Mouse (Mus musculus) CH12.LX (cell line): ENCODE data around the gene Ylpm1. TPM values are rescaled to one million over a fixed set of nuclear protein-coding genes. Genes with fewer than 3 reads are reported as not detected.
A peak's percentile ranks its signal among the peaks of the same experiment; 100 is the strongest.

ENCODE experiments used
- DNase-seq: peaks from one replicate; pipeline ENCODE4 v3.0.0-alpha.2; 2013; ENCODE audit errors: extremely low read depth
- H3K27ac ChIP-seq: 2 replicates; pipeline ENCODE4 v1.5.1; 2012; ENCODE audit warnings: low read depth, mild to moderate bottlenecking, control low read depth, moderate library complexity; ENCODE audit not compliant: insufficient read depth
- H3K27me3 ChIP-seq: replicated peaks from 2 replicates; pipeline ENCODE3; 2012; ENCODE audit warnings: inconsistent platforms
- H3K36me3 ChIP-seq, 2 experiments: replicated peaks in 1 of 2; 2 replicates each; pipeline versions ENCODE3 to v1.6.1; 2012; ENCODE audit warnings: inconsistent platforms in 1 of 2, low read length in 1 of 2, mild to moderate bottlenecking in 1 of 2, mixed read lengths in 1 of 2, moderate library complexity in 1 of 2; ENCODE audit not compliant: control insufficient read depth in 1 of 2, insufficient read depth in 1 of 2
- H3K4me1 ChIP-seq, 2 experiments: 2 replicates each; pipeline ENCODE4 v1.6.1; 2012; ENCODE audit warnings: inconsistent platforms in 1 of 2, moderate library complexity in 1 of 2; ENCODE audit not compliant: insufficient read depth in 2 of 2, control insufficient read depth in 1 of 2
- H3K4me2 ChIP-seq: 2 replicates; pipeline ENCODE4 v1.6.1; 2012; ENCODE audit warnings: low read depth, mild to moderate bottlenecking, control low read depth; ENCODE audit not compliant: poor library complexity, insufficient read depth, severe bottlenecking
- H3K4me3 ChIP-seq, 3 experiments: fragments of 150-350 bp in 1 of 3; sonication (generic) in 1 of 3; replicated peaks in 1 of 3; 2 replicates each; pipeline versions ENCODE3 to v1.5.1; 2011 to 2012; ENCODE audit warnings: low read depth in 2 of 3, low read length in 2 of 3, mild to moderate bottlenecking in 2 of 3, moderate library complexity in 2 of 3, control low read depth in 1 of 3, improper control_type of control experiment in 1 of 3, inconsistent platforms in 1 of 3, mixed read lengths in 1 of 3; ENCODE audit not compliant: poor library complexity in 1 of 3
- H3K79me2 ChIP-seq: replicated peaks from 2 replicates; pipeline ENCODE4 v1.6.1; 2012; ENCODE audit warnings: mild to moderate bottlenecking, moderate library complexity; ENCODE audit not compliant: control insufficient read depth, poor library complexity, insufficient read depth, severe bottlenecking; ENCODE audit errors: extremely low read depth
- H3K9ac ChIP-seq: 2 replicates; pipeline ENCODE4 v1.6.1; 2012; ENCODE audit warnings: low read depth, mild to moderate bottlenecking, control low read depth, moderate library complexity; ENCODE audit not compliant: insufficient read depth
- H3K9me3 ChIP-seq: replicated peaks from 2 replicates; pipeline ENCODE3; 2012; ENCODE audit warnings: low read length, inconsistent platforms, mixed read lengths
- BHLHE40 ChIP-seq: IDR thresholded peaks from 2 replicates; pipeline ENCODE4 v1.6.1; 2011; ENCODE audit warnings: mild to moderate bottlenecking, low read depth, low read length, improper control_type of control experiment
- CHD1 ChIP-seq: IDR thresholded peaks from 2 replicates; pipeline ENCODE4 v1.6.1; 2012; ENCODE audit warnings: low read depth, low read length, improper control_type of control experiment, inconsistent platforms
- E2F4 ChIP-seq: IDR thresholded peaks from 2 replicates; pipeline ENCODE4 v1.6.1; 2011; ENCODE audit warnings: low read depth, low read length, improper control_type of control experiment; ENCODE audit not compliant: insufficient replicate concordance
- ELF1 ChIP-seq: IDR thresholded peaks from 2 replicates; pipeline ENCODE4 v1.6.1; 2014; ENCODE audit warnings: low read depth, mild to moderate bottlenecking, inconsistent platforms, low read length, improper control_type of control experiment
- ETS1 ChIP-seq: conservative IDR thresholded peaks from 2 replicates; pipeline ENCODE4 v1.6.1; 2012; ENCODE audit warnings: low read depth, mild to moderate bottlenecking, inconsistent platforms, low read length, improper control_type of control experiment, moderate library complexity
- GABPA ChIP-seq: IDR thresholded peaks from 2 replicates; pipeline ENCODE4 v1.6.1; 2012; ENCODE audit warnings: low read depth, low read length, improper control_type of control experiment, inconsistent platforms; ENCODE audit not compliant: insufficient replicate concordance
- KAT2A ChIP-seq: IDR thresholded peaks from 2 replicates; pipeline ENCODE4 v1.6.1; 2012; ENCODE audit warnings: low read length, improper control_type of control experiment, inconsistent platforms; ENCODE audit not compliant: insufficient replicate concordance
- MEF2A ChIP-seq: IDR thresholded peaks from 2 replicates; pipeline ENCODE4 v1.6.1; 2014; ENCODE audit warnings: low read depth, mild to moderate bottlenecking, inconsistent platforms, low read length, improper control_type of control experiment, borderline replicate concordance
- MYC ChIP-seq: IDR thresholded peaks from 2 replicates; pipeline ENCODE4 v1.6.1; 2011; ENCODE audit warnings: low read depth, mild to moderate bottlenecking, improper control_type of control experiment, low read length
- PAX5 ChIP-seq: IDR thresholded peaks from 2 replicates; pipeline ENCODE4 v1.6.1; 2012; ENCODE audit warnings: low read length, inconsistent platforms, mixed read lengths
- POLR2A ChIP-seq: IDR thresholded peaks from 2 replicates; pipeline ENCODE4 v1.6.1; 2011; ENCODE audit warnings: low read depth, mild to moderate bottlenecking, improper control_type of control experiment, low read length
- SMC3 ChIP-seq: IDR thresholded peaks from 2 replicates; pipeline ENCODE4 v1.6.1; 2011; ENCODE audit warnings: low read depth, low read length, improper control_type of control experiment
- TCF12 ChIP-seq: IDR thresholded peaks from 2 replicates; pipeline ENCODE4 v1.6.1; 2014; ENCODE audit warnings: low read depth, mild to moderate bottlenecking, inconsistent platforms, low read length, improper control_type of control experiment
- UBTF ChIP-seq: IDR thresholded peaks from 2 replicates; pipeline ENCODE4 v1.6.1; 2012; ENCODE audit warnings: low read depth, mild to moderate bottlenecking, inconsistent platforms, low read length, improper control_type of control experiment, moderate library complexity
- USF1 ChIP-seq: IDR thresholded peaks from 2 replicates; pipeline ENCODE4 v1.6.1; 2014; ENCODE audit warnings: low read depth, mild to moderate bottlenecking, inconsistent platforms, low read length, improper control_type of control experiment
- ZC3H11A ChIP-seq: IDR thresholded peaks from 2 replicates; pipeline ENCODE4 v1.6.1; 2012; ENCODE audit warnings: low read depth, mild to moderate bottlenecking, inconsistent platforms, low read length, improper control_type of control experiment
- dilution Hi-C: fragments of 300-500 bp; cut with MboI; formaldehyde crosslinking; loops from 2 replicates; pipeline ENCODE4 v1.14.3; 2020; ENCODE audit warnings: low sequenced_read_pairs; ENCODE audit not compliant: extremely low pct_unique_long_range_greater_than_20kb, extremely low pct_ligation_motif_present
- in situ Hi-C: fragments of 300-500 bp; cut with MboI; formaldehyde crosslinking; loops from 3 replicates; pipeline ENCODE4 v1.14.3; 2019; ENCODE audit warnings: low sequenced_read_pairs, low pct_ligation_motif_present, low pct_unique_long_range_greater_than_20kb, mixed read lengths
- polyA plus RNA-seq: library from polyadenylated mRNA; unstranded; fragments of >175 nt; gene quantifications from 2 replicates; pipeline ENCODE4 v1.2.1, GENCODE M21; 2012; ENCODE audit warnings: low read depth; ENCODE audit not compliant: insufficient read length
- total RNA-seq, 2 experiments: library from RNA; depleted of rRNA; stranded (reverse); fragments of 300-350 nt in 1 of 2; fragments of >200 nt in 1 of 2; gene quantifications; 2 replicates each; pipeline ENCODE4 v1.2.3; 2012 to 2014

Ylpm1 gene
- total and polyA plus RNA-seq, 3 experiments: 19.3 to 56.8 (median 20.1) TPM

- 0 out of 2 replicates have a peak, but pooled peaks have one; percentile 46 for TF ChIP-seq MYC
- TF ChIP-seq SMC3: no peak
Observed at GRCm38 (mm10) chr12:85051218-85051617, 55.1 kb downstream of the Ylpm1 start (continued).

- Histone ChIP-seq H3K36me3 (peaks cover 25 to 75% of the 10 kb centered on the region in 2 experiments), H3K4me2 (no peak overlapping the region), H3K4me1 (no peaks in the 10 kb centered on the region), H3K9me3 (no peaks in the 10 kb centered on the region), H3K27ac (no peak overlapping the region), H3K9ac (no peak overlapping the region), H3K79me2 (no peaks in the 10 kb centered on the region), H3K4me3 (no peak overlapping the region), H3K27me3 (no peaks in the 10 kb centered on the region)
- DNase-seq: no peak
- in situ Hi-C loops (no loop called here), dilution Hi-C loops (no loop called here)
- no peak for TF ChIP-seq GABPA
- TF ChIP-seq PAX5: no peak
- no peak for TF ChIP-seq ELF1
- TF ChIP-seq USF1: no peak
- TF ChIP-seq TCF12: no peak
- TF ChIP-seq ETS1: no peak
Observed at GRCm38 (mm10) chr12:85071043-85071442, 74.9 kb downstream of the Ylpm1 start.

GRCm38 (mm10) chr12:85077100-85077499 is 81.0 kb downstream of the Ylpm1 start:
- Histone ChIP-seq H3K9ac (no peak overlapping the region), H3K4me1 (peaks cover 2 to 11% of the 10 kb centered on the region in 2 experiments; a peak in 2 of 4 replicates), H3K27ac (no peak overlapping the region), H3K4me3 (no peak overlapping the region), H3K79me2 (no peaks in the 10 kb centered on the region), H3K4me2 (no peak overlapping the region), H3K27me3 (no peaks in the 10 kb centered on the region), H3K36me3 (peaks cover 17 to 45% of the 10 kb centered on the region in 2 experiments), H3K9me3 (no peaks in the 10 kb centered on the region)
- TF ChIP-seq ELF1: no peak
- TF ChIP-seq UBTF: no peak
- TF ChIP-seq MEF2A: no peak
- no peak for TF ChIP-seq KAT2A
- TF ChIP-seq ZC3H11A: no peak
- no peak for TF ChIP-seq BHLHE40
- no peak for TF ChIP-seq POLR2A
- no peak for TF ChIP-seq E2F4
- TF ChIP-seq GABPA: no peak
- no peak for TF ChIP-seq TCF12
- TF ChIP-seq CHD1: no peak
- dilution Hi-C loops (no loop called here), in situ Hi-C loops (no loop called here)
- no peak for DNase-seq
